Mouse (Mus musculus) adrenal gland, adult 18-20 months (tissue): ENCODE measurements around the gene Insc. TPM values are rescaled to one million over a fixed set of nuclear protein-coding genes. Genes with fewer than 3 reads are reported as not detected.
"Not testable (repeated sequence)": the region's sequence is repeated elsewhere in the genome, so short reads cannot be mapped to it uniquely, and the experiment has no call there.

Experiments
- DNase-seq, 2 experiments: peaks; one replicate each; pipeline ENCODE4 v3.0.0; 2021 to 2022; ENCODE audit warnings: low spot score in 2 of 2
- long read RNA-seq, 2 experiments: library from polyadenylated mRNA; stranded (forward); transcript quantifications; one replicate each; pipeline ENCODE4 v2.0.0; 2021
- total RNA-seq, 2 experiments: library from RNA; stranded (reverse); gene quantifications; 1 replicate in 1 of 2; 2 replicates in 1 of 2; pipeline ENCODE4 v1.2.3; 2021

Gene Insc
- total RNA-seq: under 1 TPM; 0.42 to 0.50 TPM
- long read RNA-seq, experiment 1, partial matches to known transcripts: 0 of 1 reads
- long read RNA-seq, experiment 1, other reads (novel, unspliced or antisense): 0 of 1 reads
- long read RNA-seq, experiment 2, transcript Insc-208 (13 exons, 2,321 nt): major isoform, 5 of 7 reads
- long read RNA-seq, experiment 2, partial matches to known transcripts: 0 of 7 reads
- long read RNA-seq, experiment 2, other reads (novel, unspliced or antisense): 2 of 7 reads

DNA sequence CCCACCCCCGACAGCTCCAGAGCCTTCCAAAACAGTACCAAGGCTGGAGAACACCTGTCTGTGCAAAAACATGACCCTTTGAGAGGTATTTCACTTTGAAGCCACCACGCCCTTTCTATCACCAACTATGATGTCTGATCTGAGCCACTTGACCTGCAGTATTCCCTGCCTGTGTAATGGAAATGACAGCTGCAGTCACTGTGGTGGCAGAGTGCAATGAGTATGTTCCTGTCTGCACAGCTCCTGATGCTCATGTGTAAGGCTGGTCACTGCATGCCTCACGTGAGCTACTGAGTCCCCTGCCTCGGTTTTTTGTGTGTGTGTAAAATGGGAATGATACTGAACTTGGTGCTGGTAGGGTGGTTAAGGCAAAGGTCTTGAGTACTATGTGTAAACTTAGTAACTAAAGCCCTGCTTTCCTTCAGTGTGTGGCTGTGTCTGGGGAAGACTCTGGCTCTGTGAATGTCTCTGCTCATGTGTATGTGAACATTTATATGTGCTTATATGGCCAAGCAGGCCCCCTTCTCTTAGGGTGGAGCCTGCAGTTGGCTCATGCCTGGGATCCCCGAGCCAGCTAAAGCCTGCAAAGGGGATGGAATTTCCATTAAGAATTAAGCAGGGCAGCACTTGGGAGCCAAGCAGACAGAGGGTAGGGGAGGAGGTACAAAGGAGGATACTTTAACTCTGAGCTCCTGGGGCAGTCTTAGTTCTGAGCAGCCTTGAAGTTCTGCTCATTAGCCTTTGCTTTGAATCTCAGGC lies at the start of gene Insc:
Insc (plus strand) TSS at position 673 of the 759 bp plus-strand sequence.
- DNase-seq: no peak

DNA sequence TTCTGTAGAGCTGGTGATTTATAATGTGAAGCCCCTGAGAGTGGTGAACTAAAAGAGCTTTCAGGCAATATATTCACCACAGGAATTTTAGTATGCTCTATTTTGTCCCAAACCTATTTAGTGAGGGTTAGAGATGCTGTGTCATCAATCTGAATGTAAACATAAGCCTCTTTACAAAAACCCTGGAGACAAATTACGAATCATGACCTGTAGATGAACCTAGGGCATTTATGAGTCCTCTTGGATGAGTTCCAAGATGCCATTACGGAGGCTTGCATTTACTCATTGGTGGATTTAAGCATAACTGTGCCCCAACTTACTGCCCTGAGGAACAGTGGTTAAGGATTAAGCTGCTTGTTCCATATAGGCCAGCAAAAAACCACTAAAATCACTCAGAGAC lies 42.6 kb upstream of the Insc start:
- DNase-seq: no peak

DNA sequence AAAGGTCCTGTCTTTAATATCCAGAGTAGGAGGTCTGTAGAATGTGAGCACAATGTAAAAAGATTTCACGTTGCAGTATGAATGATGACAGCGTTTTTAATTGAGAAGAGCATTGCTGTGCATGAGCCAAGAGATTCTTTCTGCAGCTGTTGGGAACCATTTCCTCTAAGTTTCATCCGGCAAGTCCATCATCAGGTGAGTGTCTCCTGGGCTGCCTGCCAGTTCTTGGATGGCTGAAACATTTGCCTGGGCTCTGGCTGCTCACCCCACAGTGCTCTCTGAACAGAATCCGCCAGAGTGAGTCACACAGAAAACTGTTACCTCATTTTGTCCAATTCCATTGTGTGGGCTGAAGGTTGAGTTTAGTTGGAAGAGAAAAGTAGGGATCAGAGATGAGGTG lies 36.8 kb upstream of the Insc start:
- no peak for DNase-seq

DNA sequence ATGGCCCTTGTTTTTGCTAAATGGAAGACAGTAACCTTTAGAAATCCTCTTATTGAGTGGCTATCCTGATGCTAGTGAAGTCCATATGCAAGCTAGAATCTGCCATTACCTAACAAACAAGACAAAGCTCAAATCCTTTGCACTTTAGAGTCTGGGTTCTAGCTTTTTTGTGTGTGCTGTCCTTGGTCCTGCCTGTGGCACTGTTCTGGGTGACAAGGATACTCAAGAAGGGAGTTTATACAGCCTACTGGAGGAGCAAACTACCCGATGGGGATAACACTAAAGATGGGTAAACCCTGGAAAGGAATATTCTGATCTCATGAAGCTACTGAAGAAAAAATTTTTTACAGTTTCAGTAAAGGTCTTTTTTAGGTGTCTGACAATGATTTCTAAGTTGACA lies 36.1 kb upstream of the Insc start:
- no peak for DNase-seq

DNA sequence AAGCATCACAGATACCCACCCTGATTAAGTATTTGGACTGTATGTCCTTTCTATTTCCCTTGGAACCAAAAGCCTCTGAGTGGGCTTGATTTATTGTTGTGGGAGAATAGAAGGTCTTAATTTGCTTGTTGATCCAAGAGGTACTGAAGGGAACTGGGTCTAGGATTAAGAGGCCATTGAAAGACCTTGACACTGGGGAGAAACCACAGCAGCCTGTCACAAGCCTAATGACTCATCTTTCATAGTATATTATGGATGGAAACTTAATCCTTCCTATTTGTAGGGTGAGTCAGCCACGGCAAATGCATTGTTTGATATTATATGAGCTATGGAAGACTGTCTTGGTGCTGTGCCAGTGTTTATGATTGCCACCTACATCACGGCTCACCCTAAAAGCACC lies 33.1 kb upstream of the Insc start:
- DNase-seq: no peak

DNA sequence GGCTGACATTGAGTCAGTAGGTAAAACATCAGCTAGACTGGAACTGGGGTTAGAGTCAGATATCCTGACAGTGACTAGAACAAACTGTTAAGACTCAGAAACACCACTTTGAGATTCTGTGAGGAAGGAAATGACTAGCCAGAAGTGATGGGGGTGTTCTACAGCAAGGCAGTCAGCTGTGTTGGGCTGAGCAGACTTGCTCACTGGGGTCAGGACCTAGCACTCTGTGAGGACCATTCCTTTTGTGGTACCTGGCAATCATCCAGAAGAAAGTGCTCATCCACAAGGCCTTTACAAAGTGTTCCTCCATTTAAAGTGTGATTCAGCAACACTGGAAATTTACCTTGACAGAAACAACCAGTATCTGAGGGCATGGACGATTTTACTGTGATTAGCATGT lies 31.0 kb upstream of the Insc start:
- no peak for DNase-seq

DNA sequence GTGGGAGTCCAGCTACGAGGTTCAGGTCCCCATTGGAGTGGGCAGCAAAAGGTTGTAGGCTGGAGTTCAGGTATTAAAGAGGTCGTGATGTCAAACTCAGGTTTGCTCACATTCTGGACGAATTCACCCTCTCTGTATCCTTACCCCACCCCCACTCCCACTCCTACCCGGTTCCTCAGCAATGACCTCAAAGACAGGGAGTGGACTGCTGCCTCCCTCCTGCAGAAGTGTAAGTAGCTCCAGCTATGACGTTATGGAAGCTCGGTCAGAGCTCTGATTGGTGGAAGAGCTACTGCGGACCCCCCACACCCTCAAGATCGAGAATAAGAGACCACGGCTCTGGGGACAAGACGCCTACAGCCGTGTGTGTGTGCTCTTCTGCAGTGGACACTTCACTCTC lies 25.2 kb upstream of the Insc start, which contains the start of gene Calcb:
Calcb (plus strand) TSS at position 344 of the 400 bp plus-strand sequence.
- DNase-seq: no peak

DNA sequence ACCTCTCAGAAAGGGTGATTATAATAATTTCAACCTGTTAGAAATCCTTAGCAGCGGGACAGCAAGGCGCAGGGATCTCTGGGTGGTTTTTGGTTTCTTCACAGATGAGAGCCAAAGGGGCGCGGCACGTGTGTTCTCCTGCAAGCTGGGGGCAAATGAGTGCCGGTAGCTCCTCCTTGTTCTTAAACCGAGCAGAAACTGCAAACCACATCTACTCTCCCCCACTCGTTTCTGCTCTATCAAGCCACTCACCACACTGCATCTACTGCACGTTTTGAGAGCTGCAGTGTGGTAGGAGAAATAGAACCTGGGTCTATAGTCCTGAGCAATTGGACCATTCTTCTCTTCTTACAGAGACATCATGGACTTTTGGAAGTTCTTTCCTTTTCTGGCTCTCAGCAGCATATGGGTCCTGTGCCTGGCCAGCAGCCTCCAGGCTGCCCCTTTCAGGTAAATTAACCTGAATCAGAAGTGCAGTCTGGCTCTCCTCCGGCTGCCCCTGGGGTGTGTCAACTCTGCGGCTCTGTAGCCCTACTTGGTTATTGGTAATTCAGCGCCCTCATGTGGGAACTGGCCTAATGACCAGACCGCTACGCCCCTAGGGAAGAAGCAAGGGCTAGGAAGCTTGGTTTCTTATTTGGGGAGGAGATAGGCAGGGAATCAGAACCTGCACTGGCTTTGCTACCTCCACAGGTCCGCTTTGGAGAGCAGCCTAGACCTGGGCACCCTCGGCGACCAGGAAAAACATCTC lies 23.9 kb upstream of the Insc start:
- DNase-seq: peak in 1 of 2 experiments; percentile 54

DNA sequence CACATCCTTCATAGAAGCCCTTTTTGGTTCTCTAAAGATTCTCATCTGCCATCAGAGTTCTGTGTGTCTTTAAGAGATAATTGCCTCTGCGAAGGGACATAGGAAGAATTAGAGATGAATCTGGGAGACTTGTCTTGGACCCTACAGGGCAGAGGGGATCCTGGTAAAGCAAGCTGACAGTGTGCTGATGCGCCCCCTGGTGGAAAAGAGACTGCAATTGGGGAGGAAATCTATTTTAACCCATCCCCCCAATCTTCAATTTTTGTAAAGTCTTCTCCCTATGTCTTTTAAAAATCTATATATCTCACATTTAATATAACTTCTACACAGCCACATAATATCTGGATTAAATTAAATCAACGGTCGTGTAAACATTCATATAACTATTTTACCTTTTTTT lies 13.8 kb upstream of the Insc start:
- not testable (repeated sequence) for DNase-seq

DNA sequence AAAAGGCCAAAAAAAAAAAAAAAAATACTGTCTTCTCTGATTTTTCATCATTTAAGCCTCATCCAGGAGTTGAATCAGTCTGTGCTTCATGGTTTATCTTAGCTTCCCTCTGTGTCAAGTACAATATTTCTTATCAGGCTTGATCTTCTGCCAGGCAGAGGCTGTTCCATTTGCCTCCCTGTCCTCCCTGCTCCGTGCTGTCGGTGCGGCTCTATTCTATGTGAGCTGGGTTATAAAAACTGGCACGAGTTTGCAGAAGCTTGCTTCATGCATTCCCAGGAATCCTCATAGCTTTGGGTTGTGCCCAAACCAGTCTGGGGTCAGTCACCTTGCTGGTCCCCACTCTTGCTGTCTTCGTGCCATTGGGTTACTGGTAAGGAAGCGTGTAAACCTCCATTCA lies 12.3 kb upstream of the Insc start:
- DNase-seq: no peak

DNA sequence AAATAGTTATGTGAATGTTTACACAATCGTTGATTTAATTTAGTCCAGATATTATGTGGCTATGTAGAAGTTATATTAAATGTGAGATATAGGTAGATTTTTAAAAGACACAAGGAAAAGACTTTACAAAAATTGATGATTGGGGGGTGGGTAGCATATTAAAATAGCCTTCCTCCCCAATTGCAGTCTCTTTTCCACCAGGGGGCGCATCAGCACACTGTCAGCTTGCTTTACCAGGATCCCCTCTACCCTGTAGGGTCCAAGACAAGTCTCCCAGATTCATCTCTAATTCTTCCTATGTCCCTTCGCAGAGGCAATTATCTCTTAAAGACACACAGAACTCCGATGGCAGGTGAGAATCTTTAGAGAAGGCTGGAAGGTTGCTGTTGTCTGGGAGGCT lies 11.8 kb upstream of the Insc start:
- not testable (repeated sequence) for DNase-seq

DNA sequence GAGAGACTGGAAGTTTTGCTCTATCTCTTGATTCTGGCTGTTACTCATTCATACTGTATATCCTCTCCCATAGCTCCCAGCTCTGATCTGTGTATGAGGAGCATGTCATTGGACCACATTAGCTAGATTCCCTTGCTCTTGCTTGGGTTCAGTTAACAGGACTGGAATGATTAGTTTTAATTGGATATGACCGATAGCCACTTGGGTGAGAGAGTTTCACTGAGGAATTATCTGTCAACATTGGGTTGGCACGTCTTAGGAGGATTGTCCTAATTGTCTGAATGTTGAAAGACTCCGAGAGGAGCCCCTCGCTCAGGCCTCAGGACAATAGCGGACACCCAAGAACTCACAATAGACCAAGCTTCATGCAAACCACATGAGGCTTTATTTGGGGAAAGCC lies 7.2 kb upstream of the Insc start:
- DNase-seq: no peak

DNA sequence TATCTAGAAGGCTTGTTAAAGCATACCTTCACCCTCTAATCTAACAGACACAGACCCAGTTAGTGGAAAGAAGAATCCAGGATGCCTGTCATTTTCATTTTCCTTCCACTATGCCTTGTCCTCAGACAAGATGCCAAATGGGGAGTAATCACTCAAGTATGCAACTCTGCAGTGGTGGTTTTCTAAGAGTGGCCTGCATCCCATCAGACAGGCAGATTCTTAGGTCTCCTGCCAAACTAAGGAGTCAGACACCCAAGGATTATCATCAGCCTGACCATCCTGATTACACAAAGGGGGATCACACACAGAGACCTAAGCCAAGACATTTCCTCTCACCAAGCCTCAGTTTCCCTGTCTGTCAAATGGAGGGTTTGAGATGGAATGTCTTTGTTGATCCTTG lies 5.3 kb upstream of the Insc start:
- DNase-seq: no peak

DNA sequence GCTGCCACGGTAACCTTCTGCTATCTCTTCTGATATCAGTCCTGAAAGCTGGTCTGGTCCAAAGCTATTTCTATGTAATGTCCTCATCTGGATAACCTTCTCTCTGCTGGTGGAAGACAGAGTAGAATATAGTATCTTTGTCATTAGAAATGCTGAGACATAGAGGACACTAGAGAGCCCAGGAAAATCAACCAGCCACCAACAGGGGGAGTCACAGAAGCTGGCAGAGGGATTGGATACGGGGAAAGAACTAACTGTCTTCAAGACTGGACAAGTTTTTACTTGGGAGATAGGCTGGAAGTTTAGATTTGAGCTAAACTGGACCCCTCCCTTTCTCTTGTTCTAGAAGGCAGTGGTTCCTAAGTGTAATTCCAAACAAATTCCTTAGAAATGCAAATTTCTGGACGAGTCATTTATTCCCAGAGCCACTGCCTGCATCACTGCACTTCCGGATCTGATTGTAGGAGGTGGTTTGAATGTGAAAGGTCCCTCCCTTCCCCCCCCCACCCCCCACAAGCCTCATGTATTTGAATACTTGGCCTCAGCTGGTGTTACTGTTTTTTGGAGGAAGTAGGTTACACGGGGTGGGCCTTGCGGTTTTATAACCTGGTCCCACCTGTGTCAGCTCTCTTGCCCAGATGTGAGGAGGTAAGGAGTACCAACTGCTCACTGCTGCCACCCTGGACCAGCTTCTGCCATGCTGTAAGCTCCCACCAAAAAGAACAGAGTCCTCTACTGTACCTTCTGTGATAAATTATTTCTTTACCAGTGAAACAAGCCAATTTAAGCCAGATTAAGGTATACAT lies 2.9 kb upstream of the Insc start:
- DNase-seq: no peak

DNA sequence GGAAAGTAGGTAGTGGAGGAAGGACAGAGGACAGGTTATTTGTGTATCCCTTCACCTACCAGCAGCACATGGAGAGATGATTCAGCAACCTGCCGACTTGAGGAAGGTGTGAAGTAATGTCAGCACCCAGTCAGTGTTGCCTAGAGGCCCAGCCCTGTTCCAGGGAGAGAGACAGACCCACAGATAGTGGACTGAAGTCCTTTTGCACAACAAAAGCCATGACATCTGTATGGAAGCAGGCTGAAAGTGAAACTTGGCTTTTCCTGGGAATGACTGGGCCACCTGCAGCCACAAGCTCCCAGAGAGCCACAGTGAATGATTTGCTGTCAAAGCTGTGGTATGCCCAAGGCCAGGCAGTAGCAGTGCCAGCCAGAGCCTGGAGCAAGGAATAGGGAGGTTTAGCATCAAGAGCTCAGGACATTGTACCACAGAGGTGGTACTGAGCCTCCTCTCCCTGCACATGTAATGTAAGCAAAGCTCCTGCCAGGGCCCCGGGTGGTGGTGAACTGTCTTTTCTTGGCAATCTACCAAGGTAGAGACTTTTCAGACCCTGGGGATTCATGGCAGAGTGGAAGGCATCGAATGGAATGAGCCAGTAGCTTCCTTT lies 1.2 kb downstream of the Insc start:
- DNase-seq: peak in 1 of 2 experiments; percentile 22

DNA sequence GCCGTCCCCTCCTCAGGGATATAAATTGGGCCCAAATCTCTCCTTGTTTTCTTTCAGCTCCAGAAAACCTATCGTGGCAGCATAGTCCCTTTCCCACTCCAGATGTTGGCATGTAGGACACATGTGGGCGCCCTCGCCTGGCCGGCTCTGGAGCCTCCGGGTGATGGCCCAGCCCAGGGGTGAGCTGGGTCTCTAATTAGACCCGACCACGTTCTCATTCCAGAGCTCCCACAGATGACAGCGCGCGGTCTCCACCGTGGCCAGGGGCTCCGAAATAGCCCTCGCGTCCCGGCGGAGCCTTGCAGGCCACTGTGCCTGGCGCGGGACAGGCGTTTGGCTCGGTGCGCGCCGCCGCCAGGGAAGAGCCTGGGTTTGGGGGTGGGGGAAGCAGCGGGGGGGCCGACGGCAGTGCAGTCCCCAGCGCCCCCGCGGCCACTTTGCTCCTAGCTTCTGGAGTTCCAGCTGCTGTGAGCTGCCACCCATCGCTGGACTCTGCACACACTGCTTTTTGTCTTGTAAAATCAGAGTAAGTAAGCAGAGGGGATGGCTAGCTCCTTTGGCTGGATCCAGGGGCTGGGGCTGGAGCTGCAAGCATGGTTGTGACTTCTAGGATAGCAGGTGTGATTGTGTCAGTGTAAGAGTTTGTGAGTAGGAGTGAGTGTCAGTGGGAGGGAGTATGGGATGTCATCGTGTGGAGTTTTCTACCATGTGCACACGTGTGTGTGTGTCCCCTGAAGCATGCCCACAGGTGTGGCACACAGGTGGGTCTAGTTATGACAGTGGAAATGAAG lies 2.2 kb downstream of the Insc start:
- peak in 1 of 2 experiments; percentile 17 for DNase-seq

DNA sequence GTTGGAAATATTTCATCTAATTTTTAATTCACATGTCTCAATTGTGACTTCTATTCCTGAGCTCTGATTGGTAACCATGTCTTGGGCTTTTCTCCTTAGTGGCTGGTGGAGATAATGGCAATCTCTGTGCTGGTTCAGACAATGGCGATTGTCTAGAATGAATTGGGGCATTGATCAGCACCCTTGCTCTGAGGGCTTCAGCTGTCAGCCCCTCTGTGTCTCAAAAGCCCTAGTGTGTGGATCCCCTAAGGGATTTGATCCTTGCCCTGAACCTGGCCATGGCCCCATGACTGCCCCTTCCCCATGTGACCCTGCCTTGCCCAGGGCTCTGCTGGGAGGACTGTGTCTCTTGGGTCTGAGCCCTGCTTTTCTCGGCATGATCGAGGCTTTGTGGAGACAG lies 4.1 kb downstream of the Insc start:
- DNase-seq: no peak

DNA sequence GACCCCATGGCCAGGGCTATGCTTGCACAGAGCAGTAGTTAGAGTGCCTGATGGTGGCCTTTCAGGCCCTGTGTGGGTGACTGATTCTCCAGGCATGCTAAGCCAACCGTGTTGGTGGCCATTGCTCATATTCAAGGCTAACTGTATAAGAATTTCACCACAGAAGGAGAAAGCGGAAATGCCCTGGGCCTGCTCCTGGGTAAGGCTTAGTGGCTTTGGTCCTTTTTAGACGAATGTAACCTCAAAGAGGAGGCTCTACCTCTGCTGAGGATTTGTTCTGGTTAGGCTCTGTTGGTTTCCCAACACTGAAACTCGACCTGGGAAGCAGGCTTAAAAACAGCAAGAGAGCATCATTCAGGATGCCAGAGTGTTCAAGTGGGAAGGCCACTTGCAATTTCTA lies 4.7 kb downstream of the Insc start:
- DNase-seq: no peak

DNA sequence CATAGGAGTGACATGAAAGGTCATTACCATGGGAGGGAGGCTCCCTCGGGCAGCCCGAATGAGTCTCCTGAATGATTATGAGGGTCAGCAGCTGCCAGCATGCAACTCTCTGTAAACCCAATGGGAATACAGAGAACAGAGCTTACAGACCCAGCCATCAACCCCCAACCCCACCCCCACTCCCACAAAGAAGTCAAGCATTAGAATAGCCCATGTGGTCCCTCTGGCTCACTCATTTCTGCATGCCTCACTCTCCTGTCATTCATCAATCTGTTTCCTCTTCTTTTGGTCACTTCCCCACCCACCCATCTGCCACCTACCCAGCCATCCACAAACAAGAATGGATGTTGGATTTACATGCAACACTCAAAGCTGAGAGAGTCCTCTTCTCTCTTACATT lies 10.0 kb downstream of the Insc start:
- no peak for DNase-seq

DNA sequence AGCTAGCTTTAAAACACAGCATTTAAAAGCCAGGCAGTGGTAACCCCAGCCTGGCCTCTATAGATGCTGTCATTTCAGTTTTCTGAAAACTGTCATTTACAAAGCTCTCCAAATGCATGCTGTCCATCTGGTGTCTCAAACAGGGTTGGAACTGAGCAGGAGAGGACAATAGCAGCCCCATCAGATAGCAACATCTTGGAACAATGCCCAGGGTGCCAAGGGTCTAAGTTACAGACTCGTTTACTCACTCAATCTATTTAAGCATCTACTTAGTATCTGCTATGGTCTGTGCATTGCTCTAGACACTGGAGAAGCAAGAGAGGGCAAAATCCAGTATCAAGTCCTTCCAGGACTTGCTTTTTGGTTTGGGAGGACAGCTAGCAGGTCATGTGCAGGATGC lies 10.7 kb downstream of the Insc start:
- no peak for DNase-seq
